Mouse (Mus musculus): ENCODE measurements at regions not wholly inside any gene's neighbourhood (a gene's known extent, or its start where the extent isn't known, plus 50 kb on each side); places are given as distances from the start of the nearest gene placed in this dataset.

GRCm38 (mm10) chr4:47630006-47630405 is 155.5 kb downstream of the Sec61b start:
- peak; percentile 76 for DNase-seq

- peak; percentile 64 for DNase-seq
These were observed 156.0 kb downstream of the Sec61b start for GRCm38 (mm10) chr4:47630427-47630826.

- peak; percentile 96 for DNase-seq
These were observed 164.5 kb downstream of the Sec61b start for GRCm38 (mm10) chr4:47638876-47639494.

- peak; percentile 98 for DNase-seq
These were observed 170.6 kb downstream of the Sec61b start for GRCm38 (mm10) chr4:47645093-47645492.

- peak; percentile 29 for DNase-seq
These were observed 174.2 kb downstream of the Sec61b start for GRCm38 (mm10) chr4:47648701-47649100.

- DNase-seq, result no peak
These were observed 175.5 kb downstream of the Sec61b start for GRCm38 (mm10) chr4:47649951-47650350.

GRCm38 (mm10) chr4:47651521-47651920 is 177.1 kb downstream of the Sec61b start:
- DNase-seq, result peak; percentile 59

GRCm38 (mm10) chr4:47653143-47653542 is 178.7 kb downstream of the Sec61b start:
- DNase-seq, result peak; percentile 12

GRCm38 (mm10) chr4:47669519-47669918 is 195.1 kb downstream of the Sec61b start:
- peak; percentile 83 for DNase-seq

- DNase-seq, result peak; percentile 97
These were observed 196.0 kb downstream of the Sec61b start for GRCm38 (mm10) chr4:47670476-47670875.

GRCm38 (mm10) chr4:47671362-47671761 is 196.9 kb downstream of the Sec61b start:
- DNase-seq, result peak; percentile 88

GRCm38 (mm10) chr4:47681141-47681540 is 206.7 kb downstream of the Sec61b start:
- no peak for DNase-seq

GRCm38 (mm10) chr4:47691207-47691606 is 216.7 kb downstream of the Sec61b start:
- DNase-seq, result peak; percentile 81

GRCm38 (mm10) chr4:47692654-47693053 is 218.2 kb downstream of the Sec61b start:
- DNase-seq, result no peak

GRCm38 (mm10) chr4:47693221-47693620 is 218.8 kb downstream of the Sec61b start:
- DNase-seq, result peak; percentile 34

GRCm38 (mm10) chr4:47697071-47697470 is 222.6 kb downstream of the Sec61b start:
- DNase-seq, result peak; percentile 88

- DNase-seq, result no peak
These were observed 224.1 kb downstream of the Sec61b start for GRCm38 (mm10) chr4:47698514-47698913.

GRCm38 (mm10) chr4:47698926-47699325 is 224.5 kb downstream of the Sec61b start:
- no peak for DNase-seq

- no peak for DNase-seq
These were observed 229.0 kb downstream of the Sec61b start for GRCm38 (mm10) chr4:47703501-47703900.

GRCm38 (mm10) chr4:47704607-47705006 is 230.1 kb downstream of the Sec61b start:
- DNase-seq, result no peak

GRCm38 (mm10) chr4:47707966-47708365 is 233.5 kb downstream of the Sec61b start:
- no peak for DNase-seq

GRCm38 (mm10) chr4:47713387-47713786 is 238.9 kb downstream of the Sec61b start:
- DNase-seq, result peak; percentile 86

GRCm38 (mm10) chr4:47724331-47725004 is 250.0 kb downstream of the Sec61b start:
- no peak for DNase-seq

GRCm38 (mm10) chr4:47725005-47725340 is 250.5 kb downstream of the Sec61b start:
- no peak for DNase-seq
